Mouse (Mus musculus) ovary, postnatal 14 days (tissue): ENCODE data around the gene Gls.
A peak's percentile ranks its signal among the peaks of the same experiment; 100 is the strongest.

ENCODE experiments used
- DNase-seq: peaks from one replicate; pipeline ENCODE4 v3.0.0; 2022; ENCODE audit warnings: low spot score

Gls gene

GRCm38 (mm10) chr1:52158040-52158439, 75.0 kb downstream of the Gls start:
- DNase-seq = no peak

- DNase-seq = no peak
Measured at GRCm38 (mm10) chr1:52156351-52156750, 76.7 kb downstream of the Gls start.

GRCm38 (mm10) chr1:52154890-52155289, 78.1 kb downstream of the Gls start:
- DNase-seq = no peak

GRCm38 (mm10) chr1:52152936-52153335, 80.1 kb downstream of the Gls start:
- DNase-seq = no peak

- DNase-seq = no peak
Measured at GRCm38 (mm10) chr1:52152369-52152768, 80.7 kb downstream of the Gls start.

GRCm38 (mm10) chr1:52151166-52151565, 81.9 kb downstream of the Gls start:
- DNase-seq = no peak

GRCm38 (mm10) chr1:52150676-52151075, 82.4 kb downstream of the Gls start:
- DNase-seq = no peak

GRCm38 (mm10) chr1:52149934-52150346, 83.1 kb downstream of the Gls start:
- no peak for DNase-seq

GRCm38 (mm10) chr1:52148696-52149095, 84.3 kb downstream of the Gls start:
- no peak for DNase-seq

GRCm38 (mm10) chr1:52148178-52148577, 84.9 kb downstream of the Gls start:
- no peak for DNase-seq

- no peak for DNase-seq
Measured at GRCm38 (mm10) chr1:52147431-52147830, 85.6 kb downstream of the Gls start.

- DNase-seq = peak; percentile 33
Measured at GRCm38 (mm10) chr1:52146214-52146970, 86.6 kb downstream of the Gls start.

- no peak for DNase-seq
Measured at GRCm38 (mm10) chr1:52144907-52145306, 88.1 kb downstream of the Gls start.

- no peak for DNase-seq
Measured at GRCm38 (mm10) chr1:52143596-52144156, 89.4 kb downstream of the Gls start.

- no peak for DNase-seq
Measured at GRCm38 (mm10) chr1:52143191-52143590, 89.8 kb downstream of the Gls start.

- no peak for DNase-seq
Measured at GRCm38 (mm10) chr1:52142117-52142516, 90.9 kb downstream of the Gls start.

GRCm38 (mm10) chr1:52141482-52141881, 91.5 kb downstream of the Gls start:
- no peak for DNase-seq

GRCm38 (mm10) chr1:52140534-52140933, 92.5 kb downstream of the Gls start:
- no peak for DNase-seq

- DNase-seq = no peak
Measured at GRCm38 (mm10) chr1:52137292-52137691, 95.7 kb downstream of the Gls start.

- no peak for DNase-seq
Measured at GRCm38 (mm10) chr1:52133254-52133653, 99.8 kb downstream of the Gls start.

- no peak for DNase-seq
Measured at GRCm38 (mm10) chr1:52131787-52132377, 101.2 kb downstream of the Gls start.

- DNase-seq = no peak
Measured at GRCm38 (mm10) chr1:52129794-52130193, 103.2 kb downstream of the Gls start.

GRCm38 (mm10) chr1:52127350-52127749, 105.7 kb downstream of the Gls start:
- DNase-seq = no peak
